Mouse (Mus musculus) stomach, embryonic 14.5 days (tissue): Measurements from ENCODE around the gene Diras1. TPM values are rescaled to one million over a fixed set of nuclear protein-coding genes. Genes with fewer than 3 reads are reported as not detected.

Experiments used
- ATAC-seq: fragments of 200-750 bp; cut with Nextera tagmentation; 2 replicates; pipeline ENCODE4 v1.8.0; 2017; ENCODE audit warnings: low read depth, moderate TSS enrichment; ENCODE audit not compliant: insufficient number of reproducible peaks, insufficient read depth, low FRiP score
- H3K27ac ChIP-seq: fragments of 300-500 bp; sonication (generic); 2 replicates; pipeline ENCODE4 v1.5.1; 2014; ENCODE audit warnings: mild to moderate bottlenecking, low read length, moderate library complexity, mixed read lengths
- H3K27me3 ChIP-seq: fragments of 300-500 bp; sonication (generic); 2 replicates; pipeline ENCODE4 v1.6.1; 2014; ENCODE audit warnings: low read length, control low read depth, mixed read lengths; ENCODE audit not compliant: control insufficient read depth, insufficient read depth
- H3K36me3 ChIP-seq: fragments of 300-500 bp; sonication (generic); 2 replicates; pipeline ENCODE4 v1.6.1; 2014; ENCODE audit warnings: mild to moderate bottlenecking, control low read depth, low read length, moderate library complexity, mixed read lengths; ENCODE audit not compliant: control insufficient read depth, insufficient read depth
- H3K4me1 ChIP-seq: fragments of 300-500 bp; sonication (generic); 2 replicates; pipeline ENCODE4 v1.6.1; 2014; ENCODE audit warnings: low read length, control low read depth, mixed read lengths; ENCODE audit not compliant: control insufficient read depth, insufficient read depth
- H3K4me2 ChIP-seq: fragments of 300-500 bp; sonication (generic); replicated peaks from 2 replicates; pipeline ENCODE4 v1.6.1; 2014; ENCODE audit warnings: low read depth, low read length, control low read depth
- H3K4me3 ChIP-seq: fragments of 300-500 bp; sonication (generic); 2 replicates; pipeline ENCODE4 v1.5.1; 2014; ENCODE audit warnings: low read depth, low read length, control low read depth
- H3K9ac ChIP-seq: fragments of 300-500 bp; sonication (generic); replicated peaks from 2 replicates; pipeline ENCODE4 v1.6.1; 2014; ENCODE audit warnings: low read depth, mild to moderate bottlenecking, control low read depth, low read length, moderate library complexity, mixed read lengths
- H3K9me3 ChIP-seq: fragments of 300-500 bp; sonication (generic); 2 replicates; pipeline ENCODE4 v1.6.1; 2016; ENCODE audit warnings: low read depth, low read length, control low read depth; ENCODE audit not compliant: control insufficient read depth
- WGBS: fragments of 180-500 bp; shearing (Covaris S2); extraction: QIAGEN DNeasy Blood & Tissue Kit; methylation state at CpG from one replicate; pipeline ENCODE4 v1.1.7; 2014; 5-methylcytosine and 5-hydroxymethylcytosine counted together
- polyA plus RNA-seq: library from polyadenylated mRNA; unstranded; fragments of >200 nt; fragmentation: Nextera tagmentation; extraction: Ambion mirVana; gene quantifications from 2 replicates; pipeline ENCODE4 v1.2.1, GENCODE M21; 2014

Gene Diras1
- polyA plus RNA-seq, 1 experiment from 2014 or later = 0.41 TPM

- Histone ChIP-seq H3K4me3 (peak overlapping the region; percentile 13; the same call in 1 of the 2 replicates), H3K36me3 (no peaks in the 10 kb centered on the region), H3K27me3 (peaks cover 8% of the 10 kb centered on the region; the same call in 1 of the 2 replicates), H3K27ac (no peak overlapping the region), H3K4me1 (peaks cover 4% of the 10 kb centered on the region; the same call in 1 of the 2 replicates), H3K9ac (no peak overlapping the region), H3K9me3 (no peaks in the 10 kb centered on the region), H3K4me2 (peak overlapping the region; percentile 51)
- WGBS = 3% methylated on average over 37 of the region's 43 CpGs
- ATAC-seq = no peak
Observed at GRCm38 (mm10) chr10:81025047-81025621, 328 bp downstream of the Diras1 start.

DNA sequence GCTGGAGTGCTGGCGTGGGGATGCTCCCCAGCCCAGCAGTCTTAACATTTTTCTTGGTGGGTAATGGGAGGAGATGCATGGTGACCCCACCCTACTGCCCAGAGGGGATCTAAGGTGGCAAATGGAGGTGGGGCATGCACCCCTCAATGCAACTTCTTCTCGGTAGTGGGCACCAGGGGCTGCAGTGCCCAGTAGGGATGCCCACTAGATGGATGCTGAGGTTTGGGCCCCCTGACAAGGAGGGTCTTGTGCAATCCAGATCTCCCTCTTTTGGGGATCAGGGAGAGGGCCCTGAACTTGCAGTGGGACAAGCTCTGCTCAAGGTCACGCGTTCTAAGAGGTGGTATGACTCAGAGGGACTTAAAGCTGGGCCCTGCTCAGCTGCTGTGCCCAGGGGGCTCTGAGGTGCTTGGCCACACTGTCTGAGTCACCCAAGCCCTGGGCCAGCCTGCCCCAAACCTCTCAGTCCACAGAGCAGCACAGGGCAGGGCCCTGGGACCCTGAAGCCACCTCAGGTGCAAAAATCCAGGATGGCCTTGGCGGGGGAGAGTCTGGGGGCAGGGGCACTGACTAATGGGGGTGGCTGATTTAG, 1.0 kb downstream of the Diras1 start:
- peaks cover 8% of the 10 kb centered on the region; the same call in 1 of the 2 replicates for H3K27me3 ChIP-seq
- no peaks in the 10 kb centered on the region for H3K9me3 ChIP-seq
- no peaks in the 10 kb centered on the region for H3K36me3 ChIP-seq
- WGBS = 74% methylated on average over 5 of the region's 5 CpGs
- H3K27ac ChIP-seq = no peak overlapping the region
- no peak overlapping the region for H3K4me3 ChIP-seq
- no peak for ATAC-seq
- no peak overlapping the region for H3K9ac ChIP-seq
- H3K4me2 ChIP-seq = no peak overlapping the region
- H3K4me1 ChIP-seq = peaks cover 4% of the 10 kb centered on the region; the same call in 1 of the 2 replicates

- no peak overlapping the region for H3K4me3 ChIP-seq
- WGBS = 57% methylated on average over 8 of the region's 8 CpGs
- H3K27me3 ChIP-seq = peaks cover 8% of the 10 kb centered on the region; the same call in 1 of the 2 replicates
- H3K4me2 ChIP-seq = no peak overlapping the region
- no peaks in the 10 kb centered on the region for H3K36me3 ChIP-seq
- H3K9ac ChIP-seq = no peak overlapping the region
- no peak for ATAC-seq
- H3K4me1 ChIP-seq = peaks cover 4% of the 10 kb centered on the region; the same call in 1 of the 2 replicates
- H3K27ac ChIP-seq = no peak overlapping the region
- H3K9me3 ChIP-seq = no peaks in the 10 kb centered on the region
Observed at GRCm38 (mm10) chr10:81022744-81023143, 2.7 kb downstream of the Diras1 start.

DNA sequence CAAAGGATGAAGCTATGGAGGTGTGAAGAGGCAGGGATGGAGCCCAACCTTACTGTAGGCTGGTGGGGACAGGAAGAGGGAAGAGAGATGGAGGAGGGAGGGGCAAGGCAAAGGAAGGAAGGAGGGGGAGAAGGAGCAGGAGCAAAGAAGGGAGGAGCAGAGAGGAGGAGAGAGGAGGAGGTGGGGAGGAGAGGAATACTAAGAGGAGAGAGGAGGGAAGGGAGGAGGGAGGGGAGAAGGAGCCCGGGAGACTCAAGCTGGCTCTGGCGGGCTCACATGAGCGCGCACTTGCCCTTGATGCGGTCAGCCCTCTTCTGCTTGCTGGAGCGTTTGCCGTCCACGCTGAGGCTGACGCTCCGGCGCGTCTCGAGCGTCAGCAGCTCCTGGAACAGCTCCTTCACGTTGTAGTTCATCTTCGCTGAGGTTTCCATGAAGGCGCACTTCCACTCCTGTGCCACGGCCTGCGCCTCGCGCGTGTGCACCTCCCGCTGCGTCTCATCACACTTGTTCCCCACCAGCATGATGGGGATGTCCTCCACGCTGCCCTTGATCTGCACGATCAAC, 3.8 kb downstream of the Diras1 start:
- no peak for ATAC-seq
- Histone ChIP-seq H3K27me3 (peaks cover 8% of the 10 kb centered on the region; the same call in 1 of the 2 replicates), H3K9me3 (no peaks in the 10 kb centered on the region), H3K4me3 (no peak overlapping the region), H3K9ac (no peak overlapping the region), H3K36me3 (no peaks in the 10 kb centered on the region), H3K4me2 (no peak overlapping the region), H3K4me1 (peaks cover 4% of the 10 kb centered on the region; the same call in 1 of the 2 replicates), H3K27ac (no peak overlapping the region)
- WGBS = 8% methylated on average over 26 of the region's 26 CpGs

DNA sequence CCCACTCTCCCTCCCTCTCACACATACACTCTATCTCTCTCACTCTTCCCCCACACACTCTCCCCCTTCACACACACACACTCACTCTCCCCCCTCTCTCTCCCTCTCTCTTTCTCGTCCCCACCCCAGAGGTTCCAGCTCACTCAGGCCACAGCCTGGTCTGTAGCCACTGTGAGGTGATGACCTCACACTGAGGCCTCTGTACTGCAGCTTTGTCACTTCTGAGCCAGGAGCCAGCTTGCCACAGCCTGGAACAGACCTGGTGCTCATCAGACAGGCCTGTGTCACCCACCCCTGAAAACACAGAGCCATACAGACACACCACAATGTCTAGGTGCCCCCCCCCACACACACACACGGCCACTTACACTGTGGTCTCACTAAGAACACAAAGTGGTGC, 5.3 kb downstream of the Diras1 start:
- no peak for ATAC-seq
- no peaks in the 10 kb centered on the region for H3K36me3 ChIP-seq
- H3K9me3 ChIP-seq = no peaks in the 10 kb centered on the region
- H3K4me1 ChIP-seq = peaks cover 1% of the 10 kb centered on the region; the same call in 1 of the 2 replicates
- H3K27me3 ChIP-seq = peaks cover 8% of the 10 kb centered on the region; the same call in 1 of the 2 replicates
- WGBS = 45% methylated on average over 2 of the region's 2 CpGs
- H3K9ac ChIP-seq = no peak overlapping the region
- H3K27ac ChIP-seq = no peak overlapping the region
- H3K4me2 ChIP-seq = no peak overlapping the region
- no peak overlapping the region for H3K4me3 ChIP-seq

GRCm38 (mm10) chr10:81019687-81020086, 5.8 kb downstream of the Diras1 start:
- H3K4me2 ChIP-seq = no peak overlapping the region
- WGBS = 70% methylated on average over 6 of the region's 6 CpGs

GRCm38 (mm10) chr10:81018326-81018725, 7.1 kb downstream of the Diras1 start:
- Histone ChIP-seq H3K27me3 (peaks cover 8% of the 10 kb centered on the region; the same call in 1 of the 2 replicates), H3K4me3 (no peak overlapping the region), H3K27ac (no peak overlapping the region), H3K4me1 (no peaks in the 10 kb centered on the region), H3K9me3 (no peaks in the 10 kb centered on the region), H3K9ac (no peak overlapping the region), H3K36me3 (no peaks in the 10 kb centered on the region), H3K4me2 (no peak overlapping the region)
- 37% methylated on average over 10 of the region's 10 CpGs for WGBS
- no peak for ATAC-seq

More at GRCm38 (mm10) chr10:81019687-81020086, 5.8 kb downstream of the Diras1 start:
- H3K4me1 ChIP-seq = no peaks in the 10 kb centered on the region
- no peak overlapping the region for H3K4me3 ChIP-seq
- peaks cover 8% of the 10 kb centered on the region; the same call in 1 of the 2 replicates for H3K27me3 ChIP-seq
- no peak for ATAC-seq
- no peak overlapping the region for H3K9ac ChIP-seq
- no peak overlapping the region for H3K27ac ChIP-seq
- no peaks in the 10 kb centered on the region for H3K36me3 ChIP-seq
- no peaks in the 10 kb centered on the region for H3K9me3 ChIP-seq

GRCm38 (mm10) chr10:81016645-81017044, 8.8 kb downstream of the Diras1 start:
- H3K4me2 ChIP-seq = no peak overlapping the region
- no peak overlapping the region for H3K4me3 ChIP-seq
- H3K9ac ChIP-seq = no peak overlapping the region
- H3K36me3 ChIP-seq = no peaks in the 10 kb centered on the region
- H3K4me1 ChIP-seq = no peaks in the 10 kb centered on the region
- no peaks in the 10 kb centered on the region for H3K27me3 ChIP-seq
- ATAC-seq = no peak
- H3K27ac ChIP-seq = no peak overlapping the region
- H3K9me3 ChIP-seq = no peaks in the 10 kb centered on the region
- WGBS = 9% methylated on average over 7 of the region's 7 CpGs
